Mouse (Mus musculus): Measurements from ENCODE around the gene Abca12. TPM values are rescaled to one million over a fixed set of nuclear protein-coding genes. Genes with fewer than 3 reads are reported as not detected.

The Abca12 gene
- polyA plus RNA-seq, 1 experiment from 2014 or later: not detected

Other genes with a start within 250 kb of the Abca12 start
- 35.8 and 37.3 TPM in 2 replicates for gene Atic, start 142.2 kb upstream of the Abca12 start, polyA plus RNA-seq (2015; fragmentation: Nextera tagmentation; extraction: Ambion mirVana)
- 39.4 and 47.5 TPM in 2 replicates for gene Fn1, start 238.3 kb upstream of the Abca12 start, polyA plus RNA-seq (2015; fragmentation: Nextera tagmentation; extraction: Ambion mirVana)